Mouse (Mus musculus): Measurements from ENCODE around the gene Laptm5.

GRCm38 (mm10) chr4:130949821-130950384 is 37.0 kb downstream of the Laptm5 start:
- TF ChIP-seq MAFK (IDR thresholded peaks at IDR 0.05; ENCODE audit: insufficient read depth, low read depth, low read length) (no peak), HCFC1 (IDR thresholded peaks at IDR 0.05; ENCODE audit: borderline replicate concordance, insufficient read depth, low read length) (no peak), ZC3H11A (IDR thresholded peaks at IDR 0.05; ENCODE audit: borderline replicate concordance, low read depth, low read length) (no peak), CHD2 (IDR thresholded peaks at IDR 0.05; ENCODE audit: low read depth, low read length) (no peak)
